Mouse (Mus musculus) layer of hippocampus, adult 11-12 months (tissue): ENCODE results near the gene Mettl21e.
"Not testable (repeated sequence)": the region's sequence is repeated elsewhere in the genome, so short reads cannot be mapped to it uniquely, and the experiment has no call there.

Experiments used
- DNase-seq: peaks from one replicate; pipeline ENCODE4 v3.0.0; 2022; ENCODE audit warnings: low spot score

Gene Mettl21e

DNA sequence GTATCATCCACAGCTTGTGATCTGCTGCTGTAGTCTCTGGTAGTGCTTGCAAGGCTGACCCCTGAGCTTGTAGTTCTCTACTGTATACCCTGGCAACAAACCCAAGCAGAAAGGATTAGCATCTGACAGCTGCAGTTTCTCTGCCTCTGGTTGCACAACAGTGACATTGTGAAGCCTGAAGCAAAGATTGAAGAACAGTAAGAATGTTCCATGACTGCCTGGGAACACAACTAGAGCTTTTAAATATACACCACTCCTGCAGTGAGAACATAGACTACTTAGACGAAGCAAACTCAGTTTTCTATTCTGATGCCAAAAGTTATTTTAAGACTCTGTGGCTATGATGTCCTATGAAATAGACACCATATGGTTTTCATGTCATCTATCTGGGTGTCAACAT lies at the start of gene Mettl21e:
Mettl21e (minus strand) TSS at position 86 of the 400 bp plus-strand sequence.
- DNase-seq: no peak

DNA sequence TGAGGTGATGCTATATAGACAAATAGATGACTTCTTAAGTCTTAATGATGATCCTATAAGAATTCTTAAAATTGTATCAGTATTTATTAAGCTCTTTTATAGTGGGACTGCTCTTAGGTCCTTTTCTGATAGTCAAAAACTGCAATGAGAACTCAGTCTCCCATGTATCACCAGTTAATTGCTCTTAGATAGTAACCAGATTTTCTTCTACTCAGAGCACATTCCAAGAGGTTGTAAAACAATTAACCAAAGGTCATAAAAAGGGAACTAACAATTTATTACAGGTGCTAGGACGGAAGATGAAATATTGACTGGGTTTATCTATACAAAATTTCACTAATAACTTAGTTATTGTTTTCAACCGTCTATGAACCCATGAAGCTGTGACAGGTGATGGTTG lies 21.7 kb upstream of the Mettl21e start:
- not testable (repeated sequence) for DNase-seq

GRCm38 (mm10) chr1:44239969-44240368 lies 21.2 kb upstream of the Mettl21e start:
- DNase-seq: no peak

- no peak for DNase-seq
Measured at GRCm38 (mm10) chr1:44237305-44237704, 18.5 kb upstream of the Mettl21e start.

- no peak for DNase-seq
Measured at GRCm38 (mm10) chr1:44235311-44235710, 16.6 kb upstream of the Mettl21e start.

DNA sequence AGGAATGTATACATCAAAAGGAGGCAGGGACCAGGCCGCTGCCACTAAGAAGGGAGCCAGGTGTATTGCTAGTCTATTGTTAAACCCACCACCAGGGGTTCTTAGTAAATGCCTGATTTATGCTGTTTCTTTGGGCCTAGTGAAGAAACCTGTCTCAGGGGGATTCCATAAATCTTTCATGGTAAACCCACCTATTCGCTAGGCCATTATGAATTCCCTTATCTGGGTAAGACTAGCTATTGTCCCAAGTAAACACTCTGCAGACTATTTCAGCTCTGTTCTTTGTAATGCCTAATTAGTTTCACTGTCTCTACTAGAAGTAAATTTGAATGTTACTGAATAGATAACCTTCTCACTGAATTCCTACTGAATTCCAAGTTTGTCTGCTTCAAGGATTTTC lies 15.8 kb upstream of the Mettl21e start:
- not testable (repeated sequence) for DNase-seq

GRCm38 (mm10) chr1:44229044-44229443 lies 10.3 kb upstream of the Mettl21e start:
- peak; percentile 61 for DNase-seq

- DNase-seq: peak; percentile 22
Measured at GRCm38 (mm10) chr1:44217118-44217517, 1.6 kb downstream of the Mettl21e start.

GRCm38 (mm10) chr1:44216352-44217116 lies 2.2 kb downstream of the Mettl21e start:
- no peak for DNase-seq

DNA sequence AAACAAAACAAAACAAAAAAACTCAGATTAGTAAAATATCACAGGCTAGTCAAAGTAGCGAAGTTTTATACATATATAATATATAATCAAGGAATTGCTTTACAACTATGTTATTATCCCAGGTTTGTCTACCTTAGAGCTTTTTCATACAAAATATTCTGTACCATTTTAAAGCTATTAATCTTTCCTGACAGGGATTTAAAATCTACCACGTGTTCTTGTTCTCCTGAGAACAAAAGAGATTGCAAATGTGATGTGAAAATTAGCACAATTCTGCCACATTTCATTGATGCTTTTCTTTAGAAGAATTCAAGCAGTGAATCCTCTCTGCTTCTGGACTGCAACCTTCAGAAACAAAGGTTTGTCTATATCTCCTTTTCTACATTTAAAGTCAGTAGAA lies 4.3 kb downstream of the Mettl21e start:
- no peak for DNase-seq

DNA sequence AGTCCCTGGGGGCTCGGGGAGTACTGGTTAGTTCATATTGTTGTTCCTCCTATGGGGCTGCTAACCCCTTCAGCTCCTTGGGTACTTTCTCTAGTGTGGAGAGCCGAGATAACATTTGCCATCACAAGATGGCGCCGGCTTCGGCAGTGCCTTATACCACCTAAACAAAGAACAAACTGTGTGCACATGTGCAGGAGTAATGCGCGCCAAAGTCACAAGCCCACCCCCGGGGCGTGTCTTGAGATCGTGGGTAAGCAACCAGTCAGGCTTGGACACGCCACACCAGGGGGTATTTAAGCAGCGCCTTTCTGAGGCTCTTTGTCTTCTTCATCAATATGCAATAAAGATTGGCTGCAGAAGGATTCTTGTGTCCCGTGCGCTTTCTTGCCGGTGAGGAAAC lies 15.9 kb downstream of the Mettl21e start:
- DNase-seq: no peak

GRCm38 (mm10) chr1:44198273-44199171 lies 20.2 kb downstream of the Mettl21e start:
- peak; percentile 13 for DNase-seq

GRCm38 (mm10) chr1:44186396-44186795 lies 32.4 kb downstream of the Mettl21e start:
- no peak for DNase-seq

DNA sequence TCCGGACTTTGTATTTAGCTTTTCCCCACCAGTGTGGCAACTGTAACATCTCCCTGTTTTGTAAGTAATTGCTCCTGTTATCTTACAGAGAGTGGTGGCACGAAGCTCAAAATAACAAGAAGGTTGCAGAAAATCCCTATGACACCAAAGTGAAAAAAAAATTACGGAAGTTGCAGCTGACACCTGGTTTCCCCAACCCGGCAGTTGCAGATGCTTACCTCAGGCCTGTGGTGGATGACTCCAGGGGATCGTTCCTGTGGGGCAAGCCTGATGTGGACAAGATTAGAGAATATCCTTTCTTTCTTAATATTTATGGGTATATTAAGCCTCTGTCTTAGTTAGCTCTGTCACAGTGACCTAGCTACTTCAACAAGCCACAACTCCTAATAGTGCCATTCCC lies 40.7 kb downstream of the Mettl21e start:
- DNase-seq: no peak

- no peak for DNase-seq
Measured at GRCm38 (mm10) chr1:44173903-44174302, 44.9 kb downstream of the Mettl21e start.

DNA sequence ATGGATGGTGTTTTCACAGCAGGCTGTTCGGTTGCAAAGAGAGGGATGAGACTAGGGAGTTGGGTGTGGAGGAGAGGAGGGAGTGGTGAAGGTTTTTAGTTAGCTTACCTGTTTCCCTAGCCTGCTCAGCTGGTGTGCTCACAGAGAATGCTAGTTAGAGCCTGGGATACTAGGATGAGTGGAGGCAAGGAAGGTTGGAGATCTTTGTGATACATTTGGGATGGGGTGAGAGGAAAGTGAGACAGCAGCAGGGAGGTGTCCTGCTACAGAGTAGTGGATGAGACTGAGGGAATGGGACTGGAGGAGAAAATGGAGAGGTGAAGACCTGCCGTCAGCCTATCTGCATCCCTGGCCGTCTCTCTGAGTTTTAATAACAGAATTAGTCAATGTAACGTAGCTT lies 46.1 kb downstream of the Mettl21e start:
- DNase-seq: no peak

DNA sequence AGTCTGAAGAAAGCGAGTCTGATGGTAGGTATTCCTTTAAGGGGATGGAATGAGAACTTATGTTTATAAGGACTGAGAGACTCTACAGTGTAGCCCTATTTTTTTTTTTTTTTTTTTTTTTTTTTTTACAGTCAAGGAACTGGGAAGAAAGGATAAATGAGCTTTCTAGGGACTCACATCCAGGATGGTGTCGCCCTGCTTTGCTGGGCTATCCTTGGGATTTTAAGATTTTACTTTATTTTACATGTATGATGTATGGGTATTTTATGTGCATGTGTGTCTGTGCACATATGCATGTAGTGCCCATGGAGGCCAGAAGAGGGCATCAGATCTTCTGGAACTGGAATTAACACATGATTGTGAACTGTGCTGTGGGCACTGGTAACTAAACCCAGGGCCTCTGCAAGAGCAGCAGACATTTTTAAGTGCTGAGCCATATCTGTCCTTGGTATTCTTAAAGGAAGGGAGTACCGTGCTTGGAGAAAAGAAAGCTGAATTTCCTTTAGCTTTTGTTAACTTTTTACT lies 50.8 kb downstream of the Mettl21e start:
- no peak for DNase-seq

- no peak for DNase-seq
Measured at GRCm38 (mm10) chr1:44162389-44162788, 56.4 kb downstream of the Mettl21e start.

DNA sequence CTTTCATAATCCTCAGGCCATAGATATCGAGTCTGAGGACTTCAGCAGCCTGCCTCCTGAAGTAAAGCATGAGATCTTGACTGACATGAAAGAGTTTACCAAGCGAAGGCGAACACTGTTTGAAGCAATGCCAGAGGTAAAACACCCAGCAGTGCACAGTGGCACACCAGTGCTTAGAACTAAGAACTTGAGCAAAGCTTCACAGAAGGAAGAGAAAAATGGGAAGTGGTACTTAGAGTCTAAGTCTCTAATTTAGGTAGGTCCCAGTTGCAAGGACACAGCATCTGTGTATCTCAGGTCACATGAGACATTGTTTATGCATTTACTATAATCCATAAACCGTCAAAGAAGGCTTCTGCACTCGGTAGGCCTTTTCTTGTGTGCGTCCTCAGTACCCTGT lies 56.9 kb downstream of the Mettl21e start:
- DNase-seq: no peak

DNA sequence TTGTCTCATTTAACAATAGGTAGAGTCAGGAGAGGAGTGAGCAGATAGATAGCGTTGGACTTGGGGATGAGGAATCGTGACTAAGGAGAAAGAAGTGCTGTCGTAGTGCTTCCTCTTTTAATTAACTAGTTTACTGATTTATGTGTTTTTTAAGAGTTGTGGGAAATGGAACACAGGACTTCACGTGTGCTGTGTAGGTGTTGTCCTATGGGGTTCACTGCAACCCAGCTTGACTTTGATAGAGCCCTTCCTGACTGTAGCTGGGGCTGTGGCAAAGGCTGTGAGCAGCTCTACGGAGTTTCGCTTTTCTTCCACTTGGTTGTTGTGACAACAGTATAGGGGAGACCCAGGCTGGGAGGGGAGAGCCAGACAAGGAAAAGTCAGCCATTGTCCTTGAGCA lies 60.4 kb downstream of the Mettl21e start:
- DNase-seq: no peak

- no peak for DNase-seq
Measured at GRCm38 (mm10) chr1:44155287-44155686, 63.5 kb downstream of the Mettl21e start.
